Mouse (Mus musculus) fat pad, adult 2 months (tissue): Measurements from ENCODE around the gene Elf2.
A peak's percentile ranks its signal among the peaks of the same experiment; 100 is the strongest.

Experiments used
- DNase-seq: peaks from one replicate; pipeline ENCODE4 v3.0.0-alpha.2; 2011; ENCODE audit warnings: low read depth, low spot score; ENCODE audit errors: extremely low read depth

The Elf2 gene

DNA sequence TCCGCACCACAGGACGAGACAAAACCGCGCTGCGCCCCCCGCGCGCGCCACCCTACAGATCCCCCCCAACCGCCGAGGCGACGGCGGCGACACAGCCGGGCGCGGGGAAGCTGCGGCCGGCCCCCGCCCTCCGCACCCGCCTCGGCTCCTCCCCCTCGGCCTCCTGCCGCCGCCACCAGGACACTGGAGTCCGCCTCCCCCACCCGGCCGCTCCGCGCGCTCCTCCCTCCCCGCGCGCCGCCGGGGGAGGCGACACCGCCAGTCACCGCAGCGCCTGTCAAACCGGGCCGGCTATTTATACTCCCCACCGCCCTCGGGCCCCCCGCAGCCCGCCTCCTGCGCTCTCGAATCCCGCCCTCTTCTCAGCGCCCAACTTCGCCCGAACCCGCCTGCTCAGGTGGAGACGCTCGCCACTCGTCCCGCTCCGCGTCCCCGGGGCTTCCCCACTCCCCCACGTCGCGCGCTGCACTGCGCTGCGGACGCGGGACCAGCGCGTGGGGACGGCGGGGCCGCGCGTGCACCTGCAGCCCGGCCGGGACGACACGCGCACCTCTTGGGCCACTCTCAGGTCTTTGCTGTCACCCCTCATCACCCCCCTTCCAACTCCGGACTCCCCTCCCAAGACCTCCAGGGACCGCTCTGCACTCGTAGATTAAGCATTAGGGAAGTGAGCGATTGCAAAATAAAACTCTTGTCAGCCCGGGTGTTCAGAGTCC lies at the start of gene Elf2:
TSS of gene Elf2 (minus strand) at position 112 of the 716 bp plus-strand sequence.
- DNase-seq: no peak

DNA sequence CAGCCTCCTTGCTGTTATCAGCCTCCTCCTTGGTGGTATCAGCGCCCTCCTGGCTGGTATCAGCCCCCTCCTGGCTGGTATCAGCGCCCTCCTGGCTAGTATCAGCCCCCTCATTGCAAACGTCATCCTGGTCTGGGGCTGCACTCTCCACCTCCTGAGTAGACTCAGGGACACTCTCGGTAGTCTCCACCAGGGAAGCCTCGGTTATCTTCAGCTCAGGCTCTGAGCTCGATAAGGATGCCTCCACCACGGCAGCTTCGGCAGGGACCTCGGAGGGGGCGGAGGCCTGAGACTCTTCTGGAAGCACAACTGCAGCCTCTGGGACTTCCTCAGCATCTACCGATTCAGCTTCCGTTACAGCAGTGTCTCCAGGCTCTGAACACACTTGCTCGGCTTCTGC lies 48.4 kb upstream of the Elf2 start:
- DNase-seq: no peak

DNA sequence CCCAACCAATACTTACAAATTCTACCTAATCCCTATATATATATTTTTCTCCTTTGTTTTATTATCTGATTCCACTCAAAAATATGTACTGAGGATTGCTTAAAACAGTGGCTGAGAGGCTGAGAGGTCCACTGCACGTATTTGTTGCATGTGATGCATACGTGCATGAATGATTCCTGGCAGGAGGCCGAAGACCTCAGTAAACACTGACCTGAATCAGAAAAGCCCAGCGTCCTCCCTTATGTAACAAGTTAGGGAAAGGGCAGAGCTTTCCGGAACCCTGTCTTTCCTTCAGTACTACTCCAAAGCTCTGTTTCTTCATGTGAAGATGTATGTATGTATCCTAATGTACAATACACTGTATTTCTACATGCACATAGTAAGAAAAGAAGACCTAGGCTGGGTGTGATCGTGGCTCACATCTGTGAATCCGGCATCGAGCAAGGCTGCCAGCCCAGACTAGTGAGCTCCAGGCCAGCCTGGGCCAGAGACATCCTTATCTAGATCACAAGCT lies 47.5 kb upstream of the Elf2 start:
- no peak for DNase-seq

DNA sequence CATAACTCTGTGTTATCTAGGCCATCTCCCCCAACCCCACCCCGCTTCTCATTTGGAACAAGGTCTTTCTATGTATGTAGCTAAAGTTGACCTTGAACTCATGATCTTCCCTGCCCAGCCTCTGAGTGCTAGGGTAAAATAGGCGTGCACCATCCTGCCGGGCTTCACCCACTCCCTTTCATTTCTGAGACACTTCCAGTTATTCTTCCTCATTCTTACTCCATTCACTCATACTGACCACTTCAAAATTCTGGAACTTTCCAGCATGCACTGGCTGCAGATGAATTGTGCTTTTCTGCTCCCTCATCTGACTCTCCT lies 46.6 kb upstream of the Elf2 start:
- DNase-seq: no peak

DNA sequence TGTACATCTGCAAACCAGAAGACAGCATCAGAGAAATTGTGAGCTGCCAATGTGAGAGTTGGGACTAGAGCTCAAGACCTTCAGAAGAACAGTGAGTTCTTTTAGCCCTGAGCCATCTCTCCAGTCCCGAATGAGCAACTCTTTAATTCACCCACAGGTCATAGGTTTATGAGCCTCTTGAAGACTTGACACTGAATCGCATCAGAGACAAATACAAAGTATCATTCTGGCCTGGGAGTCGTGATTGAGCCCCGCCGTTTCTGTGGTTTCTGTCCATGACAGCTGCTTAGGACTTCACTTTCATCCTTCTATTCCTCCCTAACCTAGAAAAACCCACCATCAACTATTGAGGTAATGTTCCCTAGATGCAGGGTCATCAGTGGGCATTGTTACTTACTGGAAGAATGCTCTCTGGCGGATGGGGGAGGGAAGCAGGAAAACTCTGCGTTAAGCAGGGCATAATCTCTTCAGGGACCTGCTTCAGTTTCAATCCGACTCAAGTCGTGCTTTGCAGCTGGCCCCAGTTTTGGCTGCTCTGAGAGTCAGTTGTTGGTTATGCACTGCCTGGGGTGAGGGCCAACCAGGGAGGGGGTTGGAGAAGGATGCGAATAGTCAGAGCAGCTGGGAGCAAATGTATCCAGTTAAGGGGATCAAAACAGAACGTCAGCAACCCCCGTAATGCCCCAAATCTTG lies 46.1 kb upstream of the Elf2 start:
- DNase-seq: no peak

DNA sequence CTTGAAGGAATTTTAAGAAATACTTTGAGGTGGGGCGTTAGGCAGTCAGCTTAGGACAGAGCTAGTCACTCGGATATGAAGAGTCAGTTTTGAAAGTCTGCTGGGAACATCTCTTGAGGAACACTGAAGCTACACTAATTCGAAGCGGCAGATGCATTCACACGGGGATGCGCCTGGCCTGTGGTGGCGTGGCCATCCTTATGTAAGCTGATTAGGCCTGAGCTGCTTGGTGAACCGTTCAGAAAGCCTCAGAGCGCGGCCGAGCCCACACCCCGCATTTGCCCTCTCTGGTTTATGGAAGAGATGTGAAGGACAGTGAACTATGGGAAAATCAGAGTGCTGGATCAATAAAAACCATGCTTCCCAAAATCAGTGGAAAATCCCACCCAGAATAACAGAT lies 42.9 kb upstream of the Elf2 start:
- DNase-seq: no peak

DNA sequence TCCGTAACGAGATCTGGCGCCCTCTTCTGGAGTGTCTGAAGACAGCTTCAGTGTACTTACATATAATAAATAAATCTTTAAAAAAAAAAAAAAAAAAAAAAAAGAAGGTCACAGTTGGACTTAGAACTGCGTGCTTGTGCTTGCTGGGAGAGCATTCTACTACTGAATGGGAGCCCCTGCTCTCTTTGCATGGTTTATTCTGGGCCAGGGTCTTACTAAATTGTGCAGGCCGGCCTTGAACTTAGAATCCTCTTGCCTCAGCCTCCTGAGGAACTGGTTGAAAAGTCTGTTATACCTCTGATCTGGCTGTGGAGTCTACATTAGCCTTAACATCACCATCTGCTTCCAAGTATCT lies 40.2 kb upstream of the Elf2 start:
- no peak for DNase-seq

DNA sequence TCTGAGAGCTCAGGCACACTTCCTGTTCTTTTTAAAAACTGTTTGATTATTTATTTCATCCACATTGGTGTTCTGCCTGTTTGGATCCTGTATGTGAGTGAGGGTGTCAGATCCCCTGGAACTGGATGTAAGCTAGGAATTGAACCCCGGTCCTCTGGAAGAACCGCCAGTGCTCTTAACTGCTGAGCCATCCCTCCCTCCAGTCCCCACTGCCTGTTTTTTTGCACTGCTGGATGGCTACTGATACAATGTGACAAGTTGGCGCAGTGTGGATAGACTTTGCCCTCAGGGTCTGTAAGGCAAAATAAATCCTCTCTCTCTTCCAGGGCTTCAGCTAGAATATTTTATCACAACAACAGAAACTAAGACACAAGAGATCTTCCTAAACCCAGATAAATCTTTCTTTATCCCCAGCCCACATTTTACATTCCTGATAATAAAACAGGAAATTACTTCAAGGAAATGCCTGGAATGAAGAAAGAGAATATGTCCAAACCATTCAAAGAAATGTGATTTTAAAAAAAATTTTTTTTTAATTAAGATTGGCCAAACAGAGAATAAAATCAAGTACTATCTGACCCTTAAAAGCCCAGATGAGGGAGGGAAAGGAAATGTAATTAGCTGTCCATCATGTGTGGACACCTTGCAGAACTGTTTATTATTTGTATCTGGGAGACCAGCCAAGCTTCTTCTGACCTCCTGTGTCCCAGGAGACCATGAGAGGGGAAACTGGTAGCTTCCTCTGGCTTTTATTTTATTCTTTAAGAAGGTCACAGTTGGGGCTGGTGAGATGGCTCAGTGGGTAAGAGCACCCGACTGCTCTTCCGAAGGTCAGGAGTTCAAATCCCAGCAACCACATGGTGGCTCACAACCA lies 39.6 kb upstream of the Elf2 start:
- DNase-seq: no peak

DNA sequence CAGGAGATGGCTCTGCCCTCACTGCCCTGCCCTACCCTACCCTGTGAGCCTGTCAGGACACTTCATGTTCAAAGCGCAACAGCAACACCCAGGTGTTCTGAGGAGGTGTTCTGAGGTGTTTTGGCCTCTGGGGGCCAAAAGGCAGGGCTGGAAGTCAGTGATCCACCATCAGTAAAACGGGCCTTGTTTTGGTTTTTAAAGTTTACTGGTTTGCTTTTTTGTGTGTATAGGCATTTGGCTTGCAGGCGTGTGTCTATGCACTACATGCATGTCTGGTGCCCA lies 38.1 kb upstream of the Elf2 start:
- DNase-seq: no peak

DNA sequence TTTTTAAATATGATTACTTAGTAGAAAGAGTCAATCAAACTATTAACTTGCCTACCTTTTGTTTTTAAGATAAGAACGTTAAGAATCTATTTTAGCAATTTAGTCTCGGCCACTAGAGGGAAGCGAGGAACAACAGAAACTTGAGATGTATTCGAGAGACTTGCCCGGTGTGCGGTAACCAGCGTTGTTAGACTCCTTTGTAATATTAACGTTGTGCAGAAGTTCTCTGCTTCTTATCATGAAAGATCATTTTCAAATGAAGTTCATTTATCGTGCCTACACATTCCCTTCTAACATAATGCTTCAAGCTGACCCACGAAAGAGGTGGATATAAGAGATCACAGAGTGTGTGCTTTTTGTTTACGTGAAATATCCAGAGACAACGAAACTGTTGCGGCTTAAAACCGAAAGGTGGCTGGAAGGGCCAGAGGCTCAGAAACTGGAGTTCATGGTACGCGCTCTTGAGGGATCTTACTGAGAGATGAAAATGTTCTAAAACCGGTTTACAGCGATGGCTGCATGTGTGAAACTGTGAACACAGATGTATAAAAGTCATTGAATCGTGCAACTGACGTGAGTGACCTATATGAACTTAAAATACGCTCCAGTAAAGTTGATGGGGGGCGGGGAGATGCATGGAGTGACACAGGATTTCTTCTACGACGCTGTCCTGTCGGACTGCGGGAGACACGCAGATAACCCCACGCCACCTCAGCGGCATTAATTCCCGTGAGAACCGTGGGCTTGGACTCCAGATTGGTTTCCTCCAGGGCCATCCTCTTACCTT lies 37.6 kb upstream of the Elf2 start:
- DNase-seq: no peak

DNA sequence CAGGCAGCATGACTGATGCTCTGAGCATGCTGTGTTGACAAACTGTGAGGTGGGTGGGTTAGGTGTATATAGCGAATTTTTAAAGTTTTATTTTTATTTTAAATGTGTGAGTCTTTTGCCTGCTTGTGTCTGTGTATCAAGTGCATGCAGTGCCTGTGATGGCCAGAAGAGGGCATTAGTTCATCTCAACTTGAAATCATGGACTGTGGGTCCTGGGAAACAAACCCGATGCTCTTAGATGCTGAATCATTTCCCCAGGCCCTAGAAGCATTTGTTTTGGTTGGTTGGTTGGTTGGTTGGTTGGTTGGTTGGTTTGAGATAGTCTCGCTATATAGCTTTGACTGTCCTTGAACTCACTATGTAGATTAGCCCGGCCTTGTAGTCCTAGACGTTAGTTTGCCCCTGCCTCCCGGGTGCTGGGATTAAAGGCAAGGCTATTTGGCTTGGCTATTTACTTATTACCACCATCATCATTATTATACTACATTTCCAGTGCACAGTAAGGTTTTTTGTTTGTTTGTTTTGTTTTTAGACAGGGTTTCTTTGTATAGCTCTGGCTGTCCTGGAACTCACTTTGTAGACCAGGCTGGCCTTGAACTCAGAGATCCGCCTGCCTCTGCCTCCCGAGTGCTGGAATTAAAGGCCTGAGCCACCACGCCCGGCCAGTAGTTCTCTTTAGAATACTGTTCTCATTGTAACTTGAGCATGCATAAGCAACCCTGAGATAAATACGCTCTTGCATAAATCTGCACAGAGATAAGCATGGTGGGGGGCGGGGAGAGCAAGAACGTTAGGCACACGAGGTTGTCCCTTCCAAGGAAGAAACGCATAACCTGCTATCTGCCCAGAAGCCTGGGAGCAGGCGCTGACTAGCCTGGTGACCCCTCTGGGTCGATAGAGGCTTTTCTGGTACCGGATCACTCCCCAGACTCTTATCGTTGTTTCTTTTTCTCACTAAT lies 35.1 kb upstream of the Elf2 start:
- DNase-seq: no peak

DNA sequence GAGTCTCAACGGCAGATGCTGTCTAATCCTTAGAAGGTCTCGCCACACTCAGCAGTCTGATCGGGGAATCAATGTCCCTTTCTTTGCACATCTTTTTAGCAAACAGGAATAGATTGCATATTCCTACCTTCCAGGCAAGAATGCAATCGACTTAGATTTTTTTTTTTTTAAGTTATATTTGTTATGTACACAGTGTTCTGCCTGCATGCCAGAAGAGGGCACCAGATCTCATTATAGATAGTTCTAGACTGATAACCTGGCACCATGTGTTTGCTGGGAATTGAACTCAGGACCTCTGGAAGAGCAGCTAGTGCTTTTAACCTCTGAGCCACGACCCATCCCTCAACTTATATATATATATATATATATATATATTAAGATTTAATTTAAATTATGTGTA lies 33.1 kb upstream of the Elf2 start:
- no peak for DNase-seq

DNA sequence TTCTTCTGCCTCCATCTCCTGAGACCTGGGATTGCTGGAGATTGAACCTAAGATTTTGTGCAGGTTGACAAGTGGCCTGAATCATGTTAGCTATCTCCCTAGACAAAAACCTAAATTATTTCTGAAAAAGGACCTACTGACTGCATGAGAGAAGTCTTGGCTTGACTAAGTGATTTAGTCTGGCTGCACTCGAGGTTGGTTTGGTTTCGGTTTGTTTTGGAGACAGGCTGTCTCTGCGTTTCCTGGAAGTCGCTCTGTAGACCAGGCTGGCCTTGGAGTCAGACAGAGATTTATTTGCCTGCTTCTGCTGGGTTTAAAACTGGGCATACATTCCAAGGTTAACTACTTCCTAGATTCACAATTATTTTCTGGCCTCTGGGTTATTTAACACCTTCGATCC lies 32.4 kb upstream of the Elf2 start:
- no peak for DNase-seq

DNA sequence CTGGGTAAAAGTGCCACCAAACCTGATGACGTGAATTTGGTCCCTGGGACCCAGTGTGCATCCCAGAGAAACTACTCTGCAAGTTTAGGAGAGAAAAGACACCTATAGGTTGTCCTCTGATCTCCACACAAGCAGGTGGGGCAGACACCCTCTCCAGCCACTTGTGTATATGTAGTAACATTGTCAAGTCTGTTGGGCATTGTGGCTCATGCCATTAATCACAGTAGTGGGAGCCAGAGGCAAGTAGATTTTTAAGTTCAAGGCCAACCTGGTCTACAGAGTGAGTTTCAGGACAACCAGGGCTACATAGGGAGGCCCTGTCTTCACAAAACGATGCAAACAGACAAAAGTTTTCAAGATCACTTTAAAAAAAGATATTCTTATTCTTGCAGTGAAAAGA lies 31.4 kb upstream of the Elf2 start:
- no peak for DNase-seq

DNA sequence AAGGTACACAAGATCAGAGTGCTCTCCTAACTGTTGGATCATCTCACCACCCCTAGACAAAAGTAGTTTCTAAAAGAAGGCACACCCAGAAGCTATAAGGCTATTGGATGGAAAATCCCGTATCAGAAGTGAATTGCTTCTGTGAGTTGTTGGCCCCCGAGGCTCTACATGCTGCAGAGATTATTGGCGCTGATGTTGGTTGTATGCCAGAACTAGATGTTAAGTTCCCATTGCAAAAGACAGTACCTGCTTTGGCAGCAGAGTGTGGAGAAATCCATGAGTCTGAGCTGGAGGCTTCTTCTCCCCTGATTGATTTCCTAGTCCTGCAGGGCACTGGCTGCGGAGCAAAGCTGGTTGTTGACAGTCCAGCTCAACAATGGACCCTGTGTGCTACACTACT lies 27.5 kb upstream of the Elf2 start:
- DNase-seq: peak; percentile 84

DNA sequence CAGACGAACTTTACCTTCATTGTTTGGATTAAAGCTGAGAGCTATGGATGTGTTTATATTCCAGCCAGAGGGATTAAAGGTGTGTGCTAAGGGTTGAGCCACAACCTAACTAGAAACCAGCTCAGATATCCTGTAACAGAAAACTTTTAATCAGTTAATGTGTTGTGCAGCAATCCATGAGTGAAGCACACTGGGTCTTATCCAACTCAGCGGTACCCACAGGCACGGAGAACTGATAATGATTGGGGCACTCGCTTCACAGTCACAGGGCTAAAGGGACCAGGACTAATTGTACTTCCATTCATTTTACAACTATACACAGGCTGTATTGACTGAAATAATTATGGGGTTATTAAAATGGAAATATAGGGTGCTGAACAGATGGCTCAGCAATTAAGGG lies 26.5 kb upstream of the Elf2 start:
- DNase-seq: no peak

DNA sequence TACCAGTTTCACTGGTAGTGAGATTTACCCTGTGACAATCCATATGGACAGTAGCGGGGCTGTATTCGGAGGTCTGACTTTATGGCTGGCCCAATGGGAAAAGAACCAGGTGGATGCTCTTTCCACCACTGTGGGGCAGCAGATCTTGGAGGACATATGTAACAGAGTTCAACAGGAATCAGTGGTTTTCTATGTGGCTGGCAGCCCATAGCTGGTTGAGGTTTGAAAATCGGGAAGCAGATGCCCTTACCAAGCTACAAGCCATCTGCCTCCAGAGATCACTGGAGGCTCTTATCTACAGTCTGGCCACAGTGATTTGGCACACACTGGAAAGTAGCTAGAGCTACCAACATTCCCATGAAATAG lies 25.0 kb upstream of the Elf2 start:
- DNase-seq: no peak

DNA sequence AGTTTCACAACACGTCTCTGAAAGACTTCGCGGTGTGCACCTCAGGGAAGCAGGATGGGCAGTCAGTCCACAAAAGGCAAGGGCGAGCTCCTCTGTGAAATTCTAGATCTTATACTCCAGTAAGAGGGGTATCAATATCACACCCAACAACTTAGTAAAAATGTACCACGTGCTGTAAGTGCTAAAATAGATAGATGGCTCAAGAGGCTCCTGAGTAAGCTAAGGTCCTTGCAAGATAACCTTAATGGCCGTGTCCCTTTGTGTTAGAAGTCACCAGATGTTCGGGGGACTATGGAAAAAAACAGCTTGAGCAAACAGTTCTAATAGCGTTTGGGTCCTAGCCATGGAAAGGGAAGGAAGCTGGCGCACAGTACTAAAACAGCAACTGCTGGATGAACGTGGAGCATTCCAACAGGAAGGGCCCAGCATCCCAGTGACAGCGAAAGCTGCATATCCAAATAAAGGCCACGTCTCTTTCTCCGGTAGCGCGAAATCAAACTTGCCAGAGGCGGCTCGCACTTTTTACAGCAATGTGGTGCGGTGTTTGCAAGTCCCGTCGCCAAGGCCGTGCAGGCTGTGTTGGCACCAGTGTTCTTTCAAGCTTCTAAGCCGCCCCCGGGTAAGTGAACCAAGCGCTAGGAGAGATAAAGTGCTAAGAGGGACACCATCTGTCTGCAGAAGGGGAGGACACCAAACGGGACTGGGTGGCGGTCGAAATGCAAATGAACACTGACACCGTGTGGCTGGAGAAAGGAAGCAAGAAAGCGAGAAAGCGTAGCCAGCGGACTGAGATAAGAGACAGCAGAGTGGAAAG lies 24.4 kb upstream of the Elf2 start:
- DNase-seq: no peak

DNA sequence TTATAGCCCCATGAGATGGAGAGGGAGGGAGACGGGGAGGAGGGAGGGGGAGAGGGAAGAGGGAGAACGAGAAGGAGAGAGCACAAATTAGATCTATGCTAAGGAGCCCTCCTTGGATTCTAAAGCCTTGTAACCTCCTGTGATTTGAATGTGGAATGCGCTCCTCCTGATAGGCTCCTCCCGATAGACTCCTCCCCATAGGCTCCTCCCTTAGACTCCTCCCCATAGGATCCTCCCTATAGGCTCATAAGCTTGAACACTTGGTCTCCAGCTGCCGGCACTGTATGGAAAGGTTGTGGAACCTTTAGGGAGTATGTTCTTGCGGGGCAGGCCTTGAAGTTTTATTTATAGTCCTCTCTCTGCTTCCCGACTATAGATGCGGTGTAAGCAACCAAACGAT lies 20.6 kb upstream of the Elf2 start:
- no peak for DNase-seq
